Mouse (Mus musculus) ES-E14 (cell line): ENCODE data around the gene Cdyl. TPM values are rescaled to one million over a fixed set of nuclear protein-coding genes. Genes with fewer than 3 reads are reported as not detected.

ENCODE experiments used
- DNase-seq: peaks from one replicate; pipeline ENCODE4 v3.0.0-alpha.2; 2013; ENCODE audit warnings: low read depth, low spot score
- H3K27ac ChIP-seq: 2 replicates; pipeline ENCODE4 v1.5.1; 2012; ENCODE audit warnings: low read depth, mild to moderate bottlenecking, low read length, moderate library complexity, mixed read lengths; ENCODE audit not compliant: poor library complexity, insufficient read depth, severe bottlenecking
- H3K36me3 ChIP-seq: 2 replicates; pipeline ENCODE4 v1.6.1; 2012; ENCODE audit warnings: mild to moderate bottlenecking, low read length, moderate library complexity, mixed read lengths; ENCODE audit not compliant: control insufficient read depth, poor library complexity, insufficient read depth, severe bottlenecking
- H3K4me1 ChIP-seq, 2 experiments: fragments of 150-350 bp in 1 of 2; sonication (generic) in 1 of 2; 2 replicates each; pipeline ENCODE4 v1.6.1; 2012; ENCODE audit warnings: low read length in 2 of 2, mild to moderate bottlenecking in 1 of 2, mixed read lengths in 1 of 2; ENCODE audit not compliant: control insufficient read depth in 2 of 2, insufficient read depth in 2 of 2, poor library complexity in 1 of 2
- H3K4me3 ChIP-seq, 2 experiments: fragments of 150-350 bp in 1 of 2; sonication (generic) in 1 of 2; 2 replicates each; pipeline ENCODE4 v1.5.1; 2012; ENCODE audit warnings: low read length in 2 of 2, low read depth in 1 of 2, mild to moderate bottlenecking in 1 of 2, mixed read lengths in 1 of 2; ENCODE audit not compliant: insufficient read depth in 1 of 2, poor library complexity in 1 of 2, severe bottlenecking in 1 of 2
- H3K9ac ChIP-seq: 2 replicates; pipeline ENCODE4 v1.6.1; 2012; ENCODE audit warnings: low read depth, mild to moderate bottlenecking, low read length, mixed read lengths; ENCODE audit not compliant: poor library complexity, insufficient read depth, severe bottlenecking
- H3K9me3 ChIP-seq: fragments of 150-350 bp; sonication (generic); 2 replicates; pipeline ENCODE4 v1.6.1; 2012; ENCODE audit warnings: low read depth, mild to moderate bottlenecking, low read length; ENCODE audit not compliant: control insufficient read depth, insufficient read depth
- CHD2 ChIP-seq: IDR thresholded peaks from 2 replicates; pipeline ENCODE4 v1.6.1; 2014; ENCODE audit warnings: mild to moderate bottlenecking, low read depth, low read length, inconsistent platforms
- HCFC1 ChIP-seq: IDR thresholded peaks from 2 replicates; pipeline ENCODE4 v1.6.1; 2012; ENCODE audit warnings: low read length, inconsistent platforms, borderline replicate concordance; ENCODE audit not compliant: insufficient read depth
- MAFK ChIP-seq: IDR thresholded peaks from 2 replicates; pipeline ENCODE4 v1.6.1; 2014; ENCODE audit warnings: mild to moderate bottlenecking, low read depth, low read length, inconsistent platforms; ENCODE audit not compliant: insufficient read depth
- ZC3H11A ChIP-seq: IDR thresholded peaks from 2 replicates; pipeline ENCODE4 v1.6.1; 2012; ENCODE audit warnings: low read depth, mild to moderate bottlenecking, inconsistent platforms, low read length, borderline replicate concordance
- ZNF384 ChIP-seq: IDR thresholded peaks from 2 replicates; pipeline ENCODE4 v1.6.1; 2012; ENCODE audit warnings: low read depth, low read length, inconsistent platforms
- in situ Hi-C, 2 experiments: fragments of 600-800 bp; cut with MboI; formaldehyde crosslinking; loops; one replicate each; pipeline ENCODE4 v1.15.1; 2025; ENCODE audit warnings: low sequenced_read_pairs in 2 of 2, inconsistent platforms in 1 of 2; ENCODE audit not compliant: unreplicated experiment in 2 of 2
- total RNA-seq: library from RNA; depleted of rRNA; stranded (reverse); fragments of 300-350 nt; gene quantifications from 2 replicates; pipeline ENCODE4 v1.2.3, GENCODE M21; 2012

Cdyl gene
- total RNA-seq, 1 experiment: 20.3 TPM

DNA sequence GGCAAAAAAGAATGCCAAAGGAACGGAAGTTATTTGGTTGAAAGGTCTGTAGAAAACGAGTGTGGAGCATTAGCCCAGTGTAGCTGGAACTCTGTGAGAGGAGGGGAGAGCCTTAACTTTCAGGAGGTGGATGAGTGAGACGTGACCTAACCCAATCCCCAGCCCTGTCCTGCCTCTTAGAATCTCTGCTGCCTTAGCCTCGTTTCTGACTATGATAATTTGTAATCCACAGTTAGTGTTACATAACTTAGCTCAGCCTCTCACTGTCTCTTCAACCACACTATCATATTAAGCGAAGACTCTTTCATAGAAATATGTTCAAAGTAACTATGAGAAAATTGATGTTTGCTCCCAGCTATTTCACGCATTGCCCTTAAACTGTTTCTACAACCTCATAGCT lies 59.9 kb downstream of the Cdyl start:
- no peak for DNase-seq
- Histone ChIP-seq H3K9me3 (no peaks in the 10 kb centered on the region), H3K36me3 (no peaks in the 10 kb centered on the region), H3K4me1 (peaks cover 0 to 2% of the 10 kb centered on the region in 2 experiments; a peak in 1 of 4 replicates), H3K27ac (no peak overlapping the region), H3K9ac (no peak overlapping the region), H3K4me3 (no peak overlapping the region)
- in situ Hi-C loops: no loop called here
- TF ChIP-seq MAFK (no peak), ZNF384 (no peak), CHD2 (no peak), ZC3H11A (no peak), HCFC1 (no peak)

DNA sequence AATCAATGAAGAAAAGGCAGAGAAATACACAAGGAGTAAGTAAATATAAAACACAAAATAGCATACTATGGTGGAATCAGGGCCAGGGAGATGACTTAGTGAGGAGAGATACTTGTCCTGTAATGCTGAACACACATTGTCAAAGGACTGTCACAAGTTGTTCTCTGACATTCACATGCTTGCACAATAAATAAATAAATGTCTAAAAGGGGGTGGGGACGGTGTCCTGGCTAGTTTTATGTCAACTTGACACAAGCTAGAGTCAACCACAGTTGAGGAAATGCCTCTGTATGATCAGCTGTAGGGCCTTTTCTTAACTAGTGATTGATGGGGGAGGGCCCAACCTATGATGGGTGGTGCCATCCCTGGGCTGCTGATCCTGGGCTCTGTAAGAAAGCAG lies 63.4 kb downstream of the Cdyl start:
- H3K9me3 ChIP-seq: no peaks in the 10 kb centered on the region
- in situ Hi-C loops: no loop called here
- H3K27ac ChIP-seq: no peak overlapping the region
- H3K4me3 ChIP-seq: no peak overlapping the region
- no peaks in the 10 kb centered on the region for H3K4me1 ChIP-seq
- H3K9ac ChIP-seq: no peak overlapping the region
- TF ChIP-seq ZC3H11A: no peak
- DNase-seq: no peak
- H3K36me3 ChIP-seq: no peaks in the 10 kb centered on the region

DNA sequence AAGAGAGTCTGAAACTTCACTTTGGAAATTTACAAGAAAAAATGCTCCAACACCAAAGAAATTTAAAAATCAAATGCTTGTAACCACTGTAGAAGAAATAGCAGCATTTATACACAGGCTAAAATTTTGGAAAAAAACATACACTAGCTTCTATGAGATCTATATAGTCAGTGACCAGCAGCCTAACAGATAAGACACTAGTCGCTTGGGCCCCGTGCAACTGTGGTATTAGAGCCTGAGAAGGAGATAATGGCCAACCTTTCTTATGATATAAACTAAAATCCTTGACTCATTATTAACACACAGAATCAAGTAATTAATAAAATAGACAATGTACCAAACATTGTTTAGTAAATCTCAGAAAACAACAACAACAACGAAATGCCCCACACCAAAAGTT lies 66.4 kb downstream of the Cdyl start:
- in situ Hi-C loops: no loop called here
- Histone ChIP-seq H3K9me3 (no peaks in the 10 kb centered on the region), H3K4me3 (no peak overlapping the region), H3K9ac (no peak overlapping the region), H3K36me3 (no peaks in the 10 kb centered on the region), H3K4me1 (no peaks in the 10 kb centered on the region), H3K27ac (no peak overlapping the region)
- TF ChIP-seq MAFK (no peak), ZNF384 (no peak), CHD2 (no peak), ZC3H11A (no peak), HCFC1 (no peak)
- DNase-seq: no peak

DNA sequence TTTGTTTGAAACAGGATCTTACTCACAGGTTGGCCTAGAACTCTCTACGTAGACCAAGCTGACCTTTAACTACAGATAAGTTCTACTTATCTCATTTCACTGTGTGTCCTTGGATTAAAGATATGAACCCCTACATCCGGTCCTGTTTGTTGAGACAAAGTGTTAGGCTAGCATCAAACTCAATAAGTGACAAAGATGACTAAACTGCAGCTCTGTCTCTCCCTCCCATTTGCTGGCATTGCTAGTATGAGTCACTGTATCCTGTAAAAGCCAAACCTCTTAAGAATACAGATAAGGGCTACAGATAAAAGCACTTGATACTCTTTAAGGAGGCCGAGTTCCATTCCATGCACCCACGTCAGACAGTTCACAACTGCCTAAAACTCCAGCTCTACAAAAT lies 72.5 kb downstream of the Cdyl start:
- peaks cover 0 to 2% of the 10 kb centered on the region in 2 experiments; a peak in 1 of 4 replicates for H3K4me1 ChIP-seq
- no peak overlapping the region for H3K9ac ChIP-seq
- in situ Hi-C loops: no loop called here
- H3K4me3 ChIP-seq: no peak overlapping the region
- H3K36me3 ChIP-seq: no peaks in the 10 kb centered on the region
- no peak overlapping the region for H3K27ac ChIP-seq
- H3K9me3 ChIP-seq: no peaks in the 10 kb centered on the region
- TF ChIP-seq ZC3H11A (no peak), CHD2 (no peak), ZNF384 (no peak), MAFK (no peak), HCFC1 (no peak)
- no peak for DNase-seq

DNA sequence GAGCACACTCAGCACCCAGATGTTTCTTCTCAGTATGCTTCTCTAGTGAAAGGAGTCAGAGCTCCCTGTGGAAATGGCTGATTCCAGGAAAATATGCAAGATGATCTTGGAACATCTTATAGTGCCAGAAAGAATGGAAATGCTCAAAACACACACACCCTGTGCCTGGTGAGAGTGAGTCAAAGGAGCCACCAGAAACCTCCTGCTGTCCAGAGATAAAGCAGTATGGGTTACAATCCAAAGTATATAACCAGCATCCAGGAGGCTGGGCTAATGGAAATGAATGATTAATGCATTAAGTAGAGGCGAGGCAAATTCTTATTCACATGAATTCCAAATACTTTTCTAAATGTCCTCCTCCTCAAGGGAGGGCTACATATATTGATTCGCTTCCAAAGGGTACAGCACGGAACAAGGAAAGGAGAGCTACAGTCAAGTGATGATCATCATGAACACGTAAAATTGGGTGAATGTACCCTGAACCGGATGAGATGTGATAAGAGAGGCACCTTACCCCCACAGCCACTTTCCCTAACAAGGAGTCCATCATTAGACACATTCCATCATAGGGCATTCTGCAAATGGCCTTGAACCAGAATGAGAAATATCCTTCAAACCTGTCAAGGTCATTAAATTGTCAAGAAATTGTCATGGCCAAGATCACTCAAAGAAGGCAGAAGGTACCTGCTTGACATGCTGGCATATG lies 73.4 kb downstream of the Cdyl start:
- TF ChIP-seq HCFC1 (no peak), CHD2 (no peak), MAFK (no peak), ZNF384 (no peak), ZC3H11A (no peak)
- in situ Hi-C loops: no loop called here
- no peak overlapping the region for H3K9ac ChIP-seq
- no peaks in the 10 kb centered on the region for H3K9me3 ChIP-seq
- no peaks in the 10 kb centered on the region for H3K36me3 ChIP-seq
- no peak overlapping the region for H3K27ac ChIP-seq
- H3K4me3 ChIP-seq: no peak overlapping the region
- no peak for DNase-seq
- peaks cover 0 to 2% of the 10 kb centered on the region in 2 experiments; a peak in 1 of 4 replicates for H3K4me1 ChIP-seq
